Mouse (Mus musculus) CH12.LX (cell line): ENCODE measurements around the gene Hist1h4c. TPM values are rescaled to one million over a fixed set of nuclear protein-coding genes. Genes with fewer than 3 reads are reported as not detected.
A peak's percentile ranks its signal among the peaks of the same experiment; 100 is the strongest.

Experiments used
- DNase-seq: peaks from one replicate; pipeline ENCODE4 v3.0.0-alpha.2; 2013; ENCODE audit errors: extremely low read depth
- H3K27ac ChIP-seq: 2 replicates; pipeline ENCODE4 v1.5.1; 2012; ENCODE audit warnings: low read depth, mild to moderate bottlenecking, control low read depth, moderate library complexity; ENCODE audit not compliant: insufficient read depth
- H3K27me3 ChIP-seq: replicated peaks from 2 replicates; pipeline ENCODE3; 2012; ENCODE audit warnings: inconsistent platforms
- H3K36me3 ChIP-seq, 2 experiments: replicated peaks in 1 of 2; 2 replicates each; pipeline versions ENCODE3 to v1.6.1; 2012; ENCODE audit warnings: inconsistent platforms in 1 of 2, low read length in 1 of 2, mild to moderate bottlenecking in 1 of 2, mixed read lengths in 1 of 2, moderate library complexity in 1 of 2; ENCODE audit not compliant: control insufficient read depth in 1 of 2, insufficient read depth in 1 of 2
- H3K4me1 ChIP-seq, 2 experiments: 2 replicates each; pipeline ENCODE4 v1.6.1; 2012; ENCODE audit warnings: inconsistent platforms in 1 of 2, moderate library complexity in 1 of 2; ENCODE audit not compliant: insufficient read depth in 2 of 2, control insufficient read depth in 1 of 2
- H3K4me2 ChIP-seq: 2 replicates; pipeline ENCODE4 v1.6.1; 2012; ENCODE audit warnings: low read depth, mild to moderate bottlenecking, control low read depth; ENCODE audit not compliant: poor library complexity, insufficient read depth, severe bottlenecking
- H3K4me3 ChIP-seq, 3 experiments: fragments of 150-350 bp in 1 of 3; sonication (generic) in 1 of 3; replicated peaks in 1 of 3; 2 replicates each; pipeline versions ENCODE3 to v1.5.1; 2011 to 2012; ENCODE audit warnings: low read depth in 2 of 3, low read length in 2 of 3, mild to moderate bottlenecking in 2 of 3, moderate library complexity in 2 of 3, control low read depth in 1 of 3, improper control_type of control experiment in 1 of 3, inconsistent platforms in 1 of 3, mixed read lengths in 1 of 3; ENCODE audit not compliant: poor library complexity in 1 of 3
- H3K79me2 ChIP-seq: replicated peaks from 2 replicates; pipeline ENCODE4 v1.6.1; 2012; ENCODE audit warnings: mild to moderate bottlenecking, moderate library complexity; ENCODE audit not compliant: control insufficient read depth, poor library complexity, insufficient read depth, severe bottlenecking; ENCODE audit errors: extremely low read depth
- H3K9ac ChIP-seq: 2 replicates; pipeline ENCODE4 v1.6.1; 2012; ENCODE audit warnings: low read depth, mild to moderate bottlenecking, control low read depth, moderate library complexity; ENCODE audit not compliant: insufficient read depth
- H3K9me3 ChIP-seq: replicated peaks from 2 replicates; pipeline ENCODE3; 2012; ENCODE audit warnings: low read length, inconsistent platforms, mixed read lengths
- CHD1 ChIP-seq: IDR thresholded peaks from 2 replicates; pipeline ENCODE4 v1.6.1; 2012; ENCODE audit warnings: low read depth, low read length, improper control_type of control experiment, inconsistent platforms
- CHD2 ChIP-seq: IDR thresholded peaks from 2 replicates; pipeline ENCODE4 v1.6.1; 2011; ENCODE audit warnings: low read length, improper control_type of control experiment
- CTCF ChIP-seq, 2 experiments: IDR thresholded peaks in 1 of 2; conservative IDR thresholded peaks in 1 of 2; 2 replicates each; pipeline ENCODE4 v1.5.1; 2011 to 2012; ENCODE audit warnings: low read depth in 2 of 2, low read length in 2 of 2, improper control_type of control experiment in 1 of 2, inconsistent platforms in 1 of 2, mild to moderate bottlenecking in 1 of 2, moderate library complexity in 1 of 2
- E2F4 ChIP-seq: IDR thresholded peaks from 2 replicates; pipeline ENCODE4 v1.6.1; 2011; ENCODE audit warnings: low read depth, low read length, improper control_type of control experiment; ENCODE audit not compliant: insufficient replicate concordance
- ELF1 ChIP-seq: IDR thresholded peaks from 2 replicates; pipeline ENCODE4 v1.6.1; 2014; ENCODE audit warnings: low read depth, mild to moderate bottlenecking, inconsistent platforms, low read length, improper control_type of control experiment
- EP300 ChIP-seq: IDR thresholded peaks from 2 replicates; pipeline ENCODE4 v1.6.1; 2011; ENCODE audit warnings: low read length, improper control_type of control experiment
- ETS1 ChIP-seq: conservative IDR thresholded peaks from 2 replicates; pipeline ENCODE4 v1.6.1; 2012; ENCODE audit warnings: low read depth, mild to moderate bottlenecking, inconsistent platforms, low read length, improper control_type of control experiment, moderate library complexity
- GABPA ChIP-seq: IDR thresholded peaks from 2 replicates; pipeline ENCODE4 v1.6.1; 2012; ENCODE audit warnings: low read depth, low read length, improper control_type of control experiment, inconsistent platforms; ENCODE audit not compliant: insufficient replicate concordance
- HCFC1 ChIP-seq: IDR thresholded peaks from 2 replicates; pipeline ENCODE4 v1.6.1; 2012; ENCODE audit warnings: low read depth, mild to moderate bottlenecking, inconsistent platforms, low read length, improper control_type of control experiment
- IRF4 ChIP-seq: IDR thresholded peaks from 2 replicates; pipeline ENCODE4 v1.6.1; 2014; ENCODE audit warnings: low read depth, mild to moderate bottlenecking, inconsistent platforms, low read length, improper control_type of control experiment
- JUN ChIP-seq: IDR thresholded peaks from 2 replicates; pipeline ENCODE4 v1.6.1; 2011; ENCODE audit warnings: low read depth, mild to moderate bottlenecking, low read length, improper control_type of control experiment, moderate library complexity; ENCODE audit not compliant: insufficient read depth
- JUND ChIP-seq: conservative IDR thresholded peaks from 2 replicates; pipeline ENCODE4 v1.6.1; 2011; ENCODE audit warnings: low read depth, low read length, improper control_type of control experiment
- KAT2A ChIP-seq: IDR thresholded peaks from 2 replicates; pipeline ENCODE4 v1.6.1; 2012; ENCODE audit warnings: low read length, improper control_type of control experiment, inconsistent platforms; ENCODE audit not compliant: insufficient replicate concordance
- MAFK ChIP-seq: IDR thresholded peaks from 2 replicates; pipeline ENCODE4 v1.6.1; 2011; ENCODE audit warnings: low read length, improper control_type of control experiment; ENCODE audit not compliant: insufficient replicate concordance
- MAX ChIP-seq: IDR thresholded peaks from 2 replicates; pipeline ENCODE4 v1.6.1; 2011; ENCODE audit warnings: low read length, improper control_type of control experiment
- MAZ ChIP-seq: IDR thresholded peaks from 2 replicates; pipeline ENCODE4 v1.6.1; 2012; ENCODE audit warnings: low read depth, mild to moderate bottlenecking, inconsistent platforms, low read length, improper control_type of control experiment, moderate library complexity
- MEF2A ChIP-seq: IDR thresholded peaks from 2 replicates; pipeline ENCODE4 v1.6.1; 2014; ENCODE audit warnings: low read depth, mild to moderate bottlenecking, inconsistent platforms, low read length, improper control_type of control experiment, borderline replicate concordance
- MXI1 ChIP-seq: IDR thresholded peaks from 2 replicates; pipeline ENCODE4 v1.6.1; 2011; ENCODE audit warnings: mild to moderate bottlenecking, low read depth, low read length, improper control_type of control experiment
- MYC ChIP-seq: IDR thresholded peaks from 2 replicates; pipeline ENCODE4 v1.6.1; 2011; ENCODE audit warnings: low read depth, mild to moderate bottlenecking, improper control_type of control experiment, low read length
- NELFE ChIP-seq: IDR thresholded peaks from 2 replicates; pipeline ENCODE4 v1.6.1; 2011; ENCODE audit warnings: low read depth, low read length, improper control_type of control experiment
- NRF1 ChIP-seq: IDR thresholded peaks from 2 replicates; pipeline ENCODE4 v1.6.1; 2014; ENCODE audit warnings: low read depth, mild to moderate bottlenecking, inconsistent platforms, low read length, improper control_type of control experiment, moderate library complexity
- PAX5 ChIP-seq: IDR thresholded peaks from 2 replicates; pipeline ENCODE4 v1.6.1; 2012; ENCODE audit warnings: low read length, inconsistent platforms, mixed read lengths
- POLR2A ChIP-seq: IDR thresholded peaks from 2 replicates; pipeline ENCODE4 v1.6.1; 2011; ENCODE audit warnings: low read depth, mild to moderate bottlenecking, improper control_type of control experiment, low read length
- POLR2AphosphoS2 ChIP-seq: IDR thresholded peaks from 2 replicates; pipeline ENCODE4 v1.6.1; 2011; ENCODE audit warnings: low read depth, low read length, improper control_type of control experiment
- RAD21 ChIP-seq: IDR thresholded peaks from 2 replicates; pipeline ENCODE4 v1.6.1; 2011; ENCODE audit warnings: low read depth, mild to moderate bottlenecking, low read length, improper control_type of control experiment, moderate library complexity
- RCOR1 ChIP-seq: conservative IDR thresholded peaks from 2 replicates; pipeline ENCODE4 v1.6.1; 2012; ENCODE audit warnings: low read depth, mild to moderate bottlenecking, inconsistent platforms, low read length, improper control_type of control experiment
- SIN3A ChIP-seq: IDR thresholded peaks from 2 replicates; pipeline ENCODE4 v1.6.1; 2012; ENCODE audit warnings: low read length, improper control_type of control experiment, inconsistent platforms
- SMC3 ChIP-seq: IDR thresholded peaks from 2 replicates; pipeline ENCODE4 v1.6.1; 2011; ENCODE audit warnings: low read depth, low read length, improper control_type of control experiment
- TBP ChIP-seq: conservative IDR thresholded peaks from 2 replicates; pipeline ENCODE4 v1.6.1; 2011; ENCODE audit warnings: low read depth, low read length, improper control_type of control experiment
- TCF12 ChIP-seq: IDR thresholded peaks from 2 replicates; pipeline ENCODE4 v1.6.1; 2014; ENCODE audit warnings: low read depth, mild to moderate bottlenecking, inconsistent platforms, low read length, improper control_type of control experiment
- UBTF ChIP-seq: IDR thresholded peaks from 2 replicates; pipeline ENCODE4 v1.6.1; 2012; ENCODE audit warnings: low read depth, mild to moderate bottlenecking, inconsistent platforms, low read length, improper control_type of control experiment, moderate library complexity
- USF2 ChIP-seq: conservative IDR thresholded peaks from 2 replicates; pipeline ENCODE4 v1.6.1; 2011; ENCODE audit warnings: low read depth, low read length, improper control_type of control experiment
- ZC3H11A ChIP-seq: IDR thresholded peaks from 2 replicates; pipeline ENCODE4 v1.6.1; 2012; ENCODE audit warnings: low read depth, mild to moderate bottlenecking, inconsistent platforms, low read length, improper control_type of control experiment
- ZKSCAN1 ChIP-seq: IDR thresholded peaks from 2 replicates; pipeline ENCODE4 v1.6.1; 2012; ENCODE audit warnings: low read depth, inconsistent platforms, low read length, improper control_type of control experiment, borderline replicate concordance
- ZNF384 ChIP-seq: IDR thresholded peaks from 2 replicates; pipeline ENCODE4 v1.6.1; 2012; ENCODE audit warnings: low read depth, low read length, improper control_type of control experiment, inconsistent platforms
- dilution Hi-C: fragments of 300-500 bp; cut with MboI; formaldehyde crosslinking; loops from 2 replicates; pipeline ENCODE4 v1.14.3; 2020; ENCODE audit warnings: low sequenced_read_pairs; ENCODE audit not compliant: extremely low pct_unique_long_range_greater_than_20kb, extremely low pct_ligation_motif_present
- in situ Hi-C: fragments of 300-500 bp; cut with MboI; formaldehyde crosslinking; loops from 3 replicates; pipeline ENCODE4 v1.14.3; 2019; ENCODE audit warnings: low sequenced_read_pairs, low pct_ligation_motif_present, low pct_unique_long_range_greater_than_20kb, mixed read lengths
- polyA plus RNA-seq: library from polyadenylated mRNA; unstranded; fragments of >175 nt; gene quantifications from 2 replicates; pipeline ENCODE4 v1.2.1, GENCODE M21; 2012; ENCODE audit warnings: low read depth; ENCODE audit not compliant: insufficient read length
- total RNA-seq, 2 experiments: library from RNA; depleted of rRNA; stranded (reverse); fragments of 300-350 nt in 1 of 2; fragments of >200 nt in 1 of 2; gene quantifications; 2 replicates each; pipeline ENCODE4 v1.2.3; 2012 to 2014

Hist1h4c gene
- total and polyA plus RNA-seq, 3 experiments: 1.2 to 1,374 (median 6.9) TPM

GRCm38 (mm10) chr13:23684295-23684945 lies 13.8 kb downstream of the Hist1h4c start (continued):
- peak; percentile 69; the same call in 1 of the 2 replicates for TF ChIP-seq MYC
- TF ChIP-seq TBP: peak; percentile 68
- peak; percentile 84 for TF ChIP-seq SIN3A
- TF ChIP-seq KAT2A: 0 out of 2 replicates have a peak, but pooled peaks have one; percentile 59

- Histone ChIP-seq H3K9ac (peak within 1 kb of the TSS; percentile 91), H3K79me2 (no peaks in the 10 kb centered on the region), H3K27me3 (no peaks in the 10 kb centered on the region), H3K9me3 (no peaks in the 10 kb centered on the region), H3K4me3 (peak within 1 kb of the TSS; percentile 39 to 66 (median 47)), H3K36me3 (no peaks in the 10 kb centered on the region), H3K27ac (peak within 1 kb of the TSS; percentile 99), H3K4me1 (peaks cover 7 to 32% of the 10 kb centered on the region in 2 experiments; a peak in 3 of 4 replicates), H3K4me2 (peak within 1 kb of the TSS; percentile 97)
- in situ Hi-C loops: loop anchor here (10.0 kb wide), 1 partner anchor 49 kb away; no protein-coding TSS in a partner anchor
- DNase-seq: peak; percentile 99
- dilution Hi-C loops: no loop called here
- TF ChIP-seq NELFE (peak; percentile 94), JUN (no peak; the same call in 1 of the 2 replicates), CHD1 (0 out of 2 replicates have a peak, but pooled peaks have one; percentile 38), POLR2A (peak; percentile 77), MXI1 (peak; percentile 93), POLR2AphosphoS2 (no peak; the same call in 1 of the 2 replicates), MYC (0 out of 2 replicates have a peak, but pooled peaks have one; percentile 37), CTCF (conservative IDR thresholded peaks at IDR 0.05 in 1 of 2, IDR thresholded peaks at IDR 0.05 in 1 of 2; ENCODE audit: low read depth in 2 of 2, low read length in 2 of 2) (no peak), GABPA (no peak), PAX5 (no peak), ETS1 (peak; percentile 52; the same call in 1 of the 2 replicates), KAT2A (no peak), ZC3H11A (no peak), MAZ (no peak), RCOR1 (0 out of 2 replicates have a peak, but pooled peaks have one; percentile 20), HCFC1 (peak; percentile 71), MAX (no peak), NRF1 (no peak), TBP (peak; percentile 99), SIN3A (peak; percentile 90), TCF12 (peak; percentile 99), ZKSCAN1 (no peak), CHD2 (peak; percentile 98), JUND (peak; percentile 76; the same call in 1 of the 2 replicates), ELF1 (peak; percentile 79), E2F4 (no peak), MEF2A (peak; percentile 84), EP300 (no peak), MAFK (no peak), IRF4 (no peak), ZNF384 (no peak), SMC3 (no peak), RAD21 (no peak), UBTF (peak; percentile 73; the same call in 1 of the 2 replicates), USF2 (no peak)
Observed at GRCm38 (mm10) chr13:23683755-23684281, 14.4 kb downstream of the Hist1h4c start, which contains the start of the genes Hist1h2ac and Hist1h2bc. Hist1h2ac (minus strand) TSS chr13:23683948. Hist1h2bc (plus strand) TSS chr13:23684199.
